Mouse (Mus musculus): ENCODE results near the gene Elovl7.

Gene Elovl7

DNA sequence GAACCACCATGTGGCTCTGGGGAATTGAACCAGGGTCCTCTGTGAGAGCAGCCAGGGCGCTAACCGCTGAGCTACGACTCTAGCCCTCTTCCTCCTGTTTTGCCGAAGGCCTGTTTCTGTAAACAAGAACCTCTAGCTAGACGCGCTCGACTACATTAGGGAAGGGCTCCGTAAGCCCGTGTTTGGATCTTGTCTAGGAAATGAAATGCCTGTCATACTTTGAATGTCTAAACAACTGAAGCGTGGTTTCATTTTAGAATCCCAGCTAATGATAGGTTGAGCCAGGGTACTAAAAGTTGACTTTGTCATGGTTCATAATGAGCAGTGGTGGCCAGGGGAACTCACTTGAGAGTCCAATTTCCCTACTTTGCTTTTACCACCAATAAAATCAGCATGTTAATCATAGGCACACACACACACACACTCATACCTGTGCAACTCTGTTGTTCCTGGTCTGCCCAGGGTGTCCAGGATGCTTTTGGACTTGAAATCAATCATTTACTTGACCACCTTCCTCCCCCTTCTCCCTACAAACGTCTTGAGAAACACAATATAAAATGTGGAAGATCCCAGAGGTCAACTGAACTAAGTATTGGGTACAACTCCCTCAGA lies 31.0 kb downstream of the Elovl7 start:
- no peak for DNase-seq

DNA sequence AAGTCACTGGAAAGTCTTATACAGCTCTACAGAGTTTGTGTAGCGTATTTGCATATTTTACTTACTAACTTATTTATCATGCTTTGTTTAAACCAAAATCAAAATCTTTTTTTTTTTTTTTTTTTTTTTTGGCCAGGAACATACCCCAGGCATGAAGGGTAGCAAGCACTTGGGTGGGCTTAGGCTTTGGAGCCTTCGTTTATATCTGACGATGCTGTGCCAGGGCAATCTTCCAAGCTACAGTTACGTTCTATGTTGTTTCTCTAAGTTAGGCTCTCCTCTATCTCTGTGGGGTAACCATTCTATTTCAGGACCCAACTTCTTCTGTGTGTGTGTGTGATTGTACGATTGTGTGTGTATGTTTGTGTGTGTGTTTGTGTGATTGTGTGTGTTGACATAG lies 36.9 kb downstream of the Elovl7 start:
- DNase-seq: no peak

DNA sequence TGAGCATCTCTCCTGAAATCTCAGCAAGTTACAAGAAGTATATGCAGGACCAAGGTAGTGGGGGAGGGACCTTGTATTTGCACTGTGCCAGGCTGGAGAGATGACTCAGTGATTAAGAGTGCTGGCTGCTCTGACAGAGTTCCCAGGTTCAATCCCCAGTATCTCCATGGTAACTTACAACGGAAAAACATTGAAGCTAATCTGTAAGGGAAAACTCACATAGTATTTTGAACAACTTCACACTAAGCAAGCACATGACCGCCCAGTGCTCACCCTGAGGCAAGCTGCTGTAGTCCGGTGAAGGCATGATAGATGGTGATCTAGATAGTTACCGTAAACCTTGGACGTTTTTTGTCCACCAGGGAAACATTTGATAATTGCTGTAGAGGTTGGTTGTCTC lies 39.8 kb downstream of the Elovl7 start:
- no peak for DNase-seq

DNA sequence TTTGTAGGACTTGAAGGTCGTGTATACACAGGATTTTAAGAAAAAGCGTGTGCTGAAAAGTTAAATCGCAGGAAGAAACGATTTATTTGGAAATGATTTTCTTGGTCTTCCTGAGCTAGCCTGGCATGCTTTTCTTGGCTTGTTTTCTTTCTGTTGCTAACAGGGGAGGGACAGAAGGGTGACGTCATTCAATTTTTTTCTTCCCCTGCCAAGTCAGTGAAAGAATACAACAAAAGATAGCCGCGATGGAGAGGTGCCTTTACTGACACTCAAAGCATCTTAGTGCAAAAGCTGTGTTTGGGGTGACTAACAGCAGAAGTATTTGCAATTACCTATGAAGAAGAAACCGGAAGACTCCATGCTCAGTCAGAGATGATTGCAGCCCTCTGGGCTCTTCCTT lies 48.8 kb downstream of the Elovl7 start:
- no peak for DNase-seq

- DNase-seq: no peak
These were observed 51.2 kb downstream of the Elovl7 start for GRCm38 (mm10) chr13:108265394-108265793.

DNA sequence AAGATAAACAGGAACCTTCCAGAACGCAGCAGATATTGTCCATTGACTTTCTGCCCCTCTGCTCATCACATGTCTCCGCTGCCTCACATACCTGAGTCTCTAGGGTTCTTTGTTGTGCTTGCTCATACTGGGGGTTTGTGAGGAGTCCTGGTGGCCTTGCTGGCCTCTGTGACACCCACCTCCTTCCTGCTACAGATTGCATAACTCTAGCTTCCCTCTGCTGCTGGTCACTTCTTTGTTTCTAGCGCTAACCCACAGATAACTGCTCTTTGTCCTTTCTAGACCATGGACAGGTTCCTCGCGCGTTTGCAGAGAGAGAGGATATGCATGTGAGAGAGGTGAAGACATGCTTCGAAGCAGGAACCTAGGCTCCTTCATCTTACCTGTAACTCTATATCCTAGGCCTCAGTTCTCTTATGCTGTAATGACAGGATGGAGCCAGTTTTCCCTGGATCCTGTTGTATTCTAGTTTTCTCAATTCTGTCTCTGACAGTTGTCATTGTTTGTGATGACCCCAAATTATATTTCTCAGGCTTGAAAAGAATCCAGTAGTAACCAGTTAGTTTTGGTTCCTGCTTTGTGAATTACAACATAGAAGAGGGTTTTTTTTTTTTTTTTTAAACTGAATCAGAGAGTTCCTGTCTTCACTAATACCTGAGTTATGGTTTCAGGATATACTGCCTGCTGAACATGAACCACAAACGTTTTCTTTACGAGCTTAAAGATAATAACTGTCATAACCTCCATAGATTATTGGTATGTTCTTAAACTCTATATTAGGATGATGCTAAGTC lies 53.8 kb downstream of the Elovl7 start:
- DNase-seq: no peak

DNA sequence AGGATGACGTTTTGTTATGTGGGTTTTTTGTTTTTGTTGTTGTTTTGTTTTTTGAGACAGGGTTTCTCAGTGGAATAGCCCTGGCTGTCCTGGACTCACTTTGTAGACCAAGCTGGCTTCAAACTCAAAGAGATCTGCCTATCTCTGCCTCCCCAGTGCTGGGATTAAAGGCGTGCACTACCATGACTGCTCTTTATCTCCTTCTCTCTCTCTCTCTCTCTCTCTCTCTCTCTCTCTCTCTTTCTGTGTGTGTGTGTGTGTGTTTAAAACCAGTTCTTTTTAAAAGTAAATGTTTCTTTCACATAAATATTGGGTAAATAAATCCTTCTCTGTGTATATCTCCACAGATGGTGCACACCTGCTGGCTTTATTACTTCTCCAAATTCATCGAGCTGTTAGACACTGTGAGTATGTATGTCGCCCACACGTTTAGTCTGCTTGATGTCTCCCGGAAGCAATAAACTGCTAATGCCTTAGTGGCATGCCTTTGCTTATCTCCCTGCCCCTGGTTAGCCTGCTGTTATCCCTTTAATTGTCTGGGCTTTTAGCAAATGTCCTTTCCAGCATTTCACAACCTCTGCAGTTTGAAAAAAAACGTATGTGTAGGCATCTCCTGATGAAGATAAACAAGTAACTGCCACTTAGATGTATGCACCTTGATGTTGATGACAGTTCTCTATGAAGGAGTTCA lies 57.4 kb downstream of the Elovl7 start:
- DNase-seq: no peak

GRCm38 (mm10) chr13:108272332-108272731 lies 58.1 kb downstream of the Elovl7 start:
- DNase-seq: no peak

- no peak for DNase-seq
These were observed 58.8 kb downstream of the Elovl7 start for GRCm38 (mm10) chr13:108273034-108273433.

DNA sequence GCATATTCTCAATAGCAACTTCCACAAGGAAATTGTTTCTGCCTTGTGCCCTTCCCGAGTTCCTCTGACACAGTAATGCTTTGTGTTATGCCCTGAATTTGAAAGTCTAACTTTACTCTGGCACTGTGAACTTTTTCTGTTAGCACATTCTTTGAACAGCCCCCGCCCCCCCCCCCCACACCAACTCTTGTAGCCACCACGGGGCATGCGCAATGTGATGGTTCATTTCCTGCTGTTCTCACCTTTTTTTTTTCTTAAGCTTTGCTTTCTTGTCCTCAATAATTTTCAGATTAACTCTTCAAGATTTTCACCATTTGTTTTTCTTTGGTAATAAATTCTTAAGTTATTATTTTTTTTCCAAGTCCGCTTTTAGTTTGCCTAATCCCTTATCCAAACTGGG lies 59.3 kb downstream of the Elovl7 start:
- DNase-seq: no peak

- DNase-seq: no peak
These were observed 62.4 kb downstream of the Elovl7 start for GRCm38 (mm10) chr13:108276561-108276960.

DNA sequence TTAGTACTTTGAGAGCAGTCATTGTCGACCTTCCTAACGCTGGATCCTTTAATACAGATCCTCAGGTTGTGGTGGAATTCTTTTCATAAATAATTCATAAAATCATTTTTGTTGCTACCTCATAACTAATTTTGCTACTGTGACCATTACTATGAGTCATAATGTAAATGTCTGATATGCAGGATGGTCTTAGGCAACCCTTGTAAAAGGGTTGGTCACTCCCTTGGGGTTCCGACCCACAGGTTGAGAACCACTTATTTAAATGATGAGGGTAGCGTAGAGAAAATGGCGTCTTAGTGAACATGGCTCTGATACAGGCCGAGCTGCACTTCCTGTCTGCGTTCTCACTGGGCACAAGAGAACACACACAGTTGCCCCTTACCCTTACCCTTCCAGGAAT lies 63.1 kb downstream of the Elovl7 start:
- DNase-seq: no peak

GRCm38 (mm10) chr13:108278592-108278991 lies 64.4 kb downstream of the Elovl7 start:
- DNase-seq: no peak

DNA sequence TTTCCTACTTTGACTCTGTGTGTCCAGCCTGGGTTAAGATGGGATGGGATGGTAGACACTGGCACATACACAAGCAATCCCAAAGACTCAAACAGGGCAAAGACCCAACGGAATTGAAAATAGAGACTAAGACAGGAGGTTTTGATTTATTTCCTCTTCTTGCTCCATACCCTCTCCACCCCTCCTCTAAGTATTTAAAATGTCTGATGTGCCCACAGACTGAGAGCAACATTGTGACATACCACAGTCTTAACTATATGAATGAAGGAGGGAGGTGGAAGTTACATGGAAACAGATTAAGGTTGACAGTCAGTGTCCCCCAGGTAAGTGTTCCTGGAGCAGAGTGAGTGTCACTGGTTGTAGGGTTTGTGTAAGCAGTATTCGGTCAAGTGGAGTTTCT lies 70.1 kb downstream of the Elovl7 start:
- DNase-seq: no peak

GRCm38 (mm10) chr13:108287953-108288352 lies 73.7 kb downstream of the Elovl7 start:
- DNase-seq: no peak

GRCm38 (mm10) chr13:108289436-108289835 lies 75.2 kb downstream of the Elovl7 start:
- DNase-seq: no peak

- no peak for DNase-seq
These were observed 76.1 kb downstream of the Elovl7 start for GRCm38 (mm10) chr13:108290314-108290713.

DNA sequence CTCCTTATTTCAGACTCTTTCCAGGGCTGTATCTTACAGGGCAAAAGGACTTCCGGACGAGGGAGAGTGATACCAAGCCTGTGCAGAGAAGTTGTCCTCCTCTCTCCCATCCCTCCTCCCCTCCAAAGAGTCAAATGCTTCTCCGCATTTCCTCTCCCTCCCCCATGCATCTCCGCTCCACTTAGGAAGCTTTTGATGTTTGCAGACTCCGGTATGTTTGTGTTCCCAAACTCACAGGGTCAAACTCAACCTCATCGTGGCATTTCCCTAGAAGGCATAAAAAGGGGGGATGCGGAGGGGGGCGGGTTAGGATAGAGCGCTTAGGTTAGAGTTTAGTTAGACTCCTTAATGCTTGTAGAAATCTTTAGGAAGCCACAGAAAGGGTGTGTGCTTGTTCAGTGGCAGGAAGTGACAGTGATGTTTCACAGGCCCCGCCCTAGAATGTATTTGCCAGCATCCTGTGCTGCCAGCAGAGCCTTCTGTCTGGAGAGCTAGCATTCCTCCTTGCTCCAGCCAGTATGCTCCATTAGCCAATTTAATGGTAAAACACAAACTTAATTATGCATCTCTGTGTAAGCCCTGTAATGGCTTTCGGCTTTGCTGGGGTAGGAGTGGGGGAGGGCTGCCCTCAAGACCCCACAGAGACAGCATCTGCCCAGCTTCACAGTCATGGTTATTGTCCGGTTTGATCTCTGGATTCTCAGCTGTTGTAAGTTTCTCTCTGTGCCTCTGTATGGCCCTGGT lies 83.3 kb downstream of the Elovl7 start:
- peak; percentile 76 to 83 for DNase-seq

DNA sequence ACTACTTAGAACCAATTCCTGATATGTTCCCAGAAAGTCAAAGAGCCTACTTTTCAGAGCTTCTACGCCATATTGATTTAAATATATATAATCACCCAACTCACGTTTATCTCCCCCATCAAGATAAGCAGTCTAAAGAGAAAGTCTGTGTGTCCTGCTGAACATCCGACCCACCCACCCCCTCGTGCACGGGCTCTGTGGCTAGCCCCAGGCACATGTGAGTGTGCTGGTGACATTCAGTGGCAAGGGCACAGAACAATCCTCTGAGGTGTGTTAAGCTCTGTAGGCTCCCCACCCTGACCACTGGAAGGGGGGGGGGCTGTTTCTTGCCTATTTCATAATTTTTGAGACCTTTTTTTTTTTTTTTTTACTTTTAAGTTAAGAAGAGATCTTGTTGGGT lies 84.0 kb downstream of the Elovl7 start:
- no peak for DNase-seq

DNA sequence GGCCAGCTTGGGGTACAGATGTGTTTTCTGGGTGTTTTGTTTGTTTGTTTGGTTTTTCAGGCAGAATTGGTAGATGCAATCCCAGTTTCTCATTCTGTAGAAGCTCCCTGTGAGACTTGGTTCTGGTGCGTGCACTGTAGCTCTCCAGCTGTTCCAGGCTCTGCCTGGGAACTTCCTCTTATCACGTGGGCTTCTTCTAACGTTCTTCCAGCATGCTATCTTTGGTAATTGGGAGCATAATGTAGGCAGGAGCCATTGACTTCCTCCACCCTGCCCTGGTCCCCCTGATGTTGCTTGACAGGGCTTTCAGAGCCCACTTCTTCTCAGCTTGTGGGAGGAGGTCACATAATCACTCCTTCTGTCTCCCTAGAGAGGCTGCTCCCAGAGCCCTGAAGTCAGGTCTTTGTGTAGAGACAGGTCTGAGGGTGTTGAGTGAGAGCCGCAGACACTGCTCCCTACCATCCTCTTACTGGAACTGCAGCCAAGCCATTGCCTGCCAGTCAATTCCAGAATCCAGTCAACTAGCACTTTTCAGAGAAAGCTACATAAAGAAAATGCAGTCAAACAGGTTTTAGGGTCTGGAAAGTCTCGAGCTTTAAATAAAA lies 86.2 kb downstream of the Elovl7 start:
- DNase-seq: peak in 1 of 2 experiments; percentile 19

DNA sequence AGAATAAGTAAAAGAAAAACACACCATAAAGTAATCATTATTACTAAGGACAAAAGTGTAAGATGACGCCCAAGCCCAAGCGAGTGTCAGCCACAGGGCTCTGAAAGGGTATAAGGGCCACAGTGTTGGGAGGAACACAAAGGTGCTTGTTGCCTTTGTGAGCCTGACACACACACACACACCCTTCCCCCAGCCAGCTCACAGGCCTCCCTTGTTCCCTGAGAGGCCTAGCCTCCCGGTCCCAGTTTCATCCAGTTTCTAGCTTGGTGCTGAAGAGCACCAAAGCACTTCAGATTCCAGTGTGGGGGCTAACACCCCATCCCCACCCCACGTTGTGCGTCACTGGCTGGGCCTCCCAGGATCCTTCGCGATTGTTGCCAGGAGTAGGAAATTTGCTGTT lies 87.2 kb downstream of the Elovl7 start:
- DNase-seq: peak; percentile 19 to 48

DNA sequence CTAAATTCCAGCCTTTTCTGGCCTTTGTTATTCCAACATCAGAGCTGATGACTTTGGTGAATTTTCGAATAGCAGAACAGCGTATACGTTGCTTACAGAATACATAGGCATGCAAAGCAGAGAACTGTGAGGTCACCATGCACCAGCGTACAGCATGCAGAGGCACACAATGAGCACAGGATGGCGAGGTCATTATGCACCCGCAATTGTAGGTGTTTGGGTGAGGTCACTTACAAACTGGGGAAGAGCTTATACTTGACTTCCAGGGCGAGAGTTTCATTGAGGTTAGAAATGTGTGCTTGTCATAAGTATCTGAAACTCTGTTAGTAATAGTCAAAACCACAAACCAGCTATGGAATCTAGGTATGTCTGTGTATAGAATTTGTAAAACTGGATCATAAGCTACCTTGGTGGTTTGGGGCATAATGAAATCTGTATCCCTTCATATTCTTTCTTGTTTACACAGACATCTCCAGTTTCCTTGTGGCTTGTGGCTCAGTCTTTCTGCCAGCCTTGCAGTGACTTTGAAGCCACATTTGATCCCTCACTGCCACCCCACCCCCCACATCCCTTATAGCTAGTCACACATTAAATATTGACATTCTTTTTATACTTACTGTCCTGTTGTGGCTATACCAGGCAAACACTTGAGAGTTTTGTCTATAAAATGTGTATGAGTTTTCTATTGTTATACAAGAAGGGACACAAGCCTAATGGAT lies 88.9 kb downstream of the Elovl7 start:
- no peak for DNase-seq

All from lung, postnatal 4 days (tissue).